Mouse (Mus musculus) megakaryocyte, embryonic 14.5 days (primary cell): ENCODE results near the gene March11. TPM values are rescaled to one million over a fixed set of nuclear protein-coding genes. Genes with fewer than 3 reads are reported as not detected.

Experiments used
- H3K27me3 ChIP-seq: replicated peaks from 2 replicates; pipeline ENCODE3; 2012; ENCODE audit warnings: inconsistent platforms
- H3K36me3 ChIP-seq: replicated peaks from 2 replicates; pipeline ENCODE3; 2012; ENCODE audit warnings: low read length, inconsistent platforms, mixed read lengths
- H3K4me1 ChIP-seq: 2 replicates; pipeline ENCODE4 v1.6.1; 2012; ENCODE audit warnings: inconsistent platforms
- H3K4me3 ChIP-seq: replicated peaks from 2 replicates; pipeline ENCODE3; 2012; ENCODE audit warnings: moderate library complexity, mild to moderate bottlenecking, inconsistent platforms
- H3K9me3 ChIP-seq: 2 replicates; pipeline ENCODE4 v1.6.1; 2012; ENCODE audit warnings: inconsistent platforms
- FLI1 ChIP-seq: IDR thresholded peaks from 2 replicates; pipeline ENCODE4 v1.6.1; 2012; ENCODE audit warnings: low read length, inconsistent platforms, mixed read lengths
- GATA1 ChIP-seq: IDR thresholded peaks from 3 replicates; pipeline ENCODE4 v1.6.1; 2012; ENCODE audit warnings: mixed read lengths, low read length, inconsistent platforms, borderline replicate concordance
- polyA plus RNA-seq: library from polyadenylated mRNA; stranded (reverse); fragments of >175 nt; gene quantifications from 2 replicates; pipeline ENCODE4 v1.2.3, GENCODE M21; 2012; ENCODE audit warnings: low replicate concordance; ENCODE audit not compliant: insufficient read depth

March11 gene
- polyA plus RNA-seq, 1 experiment: not detected

- Histone ChIP-seq H3K4me3 (no peak overlapping the region), H3K36me3 (no peaks in the 10 kb centered on the region), H3K9me3 (no peaks in the 10 kb centered on the region), H3K4me1 (no peaks in the 10 kb centered on the region), H3K27me3 (no peaks in the 10 kb centered on the region)
- no peak for TF ChIP-seq GATA1
- no peak for TF ChIP-seq FLI1
Measured at GRCm38 (mm10) chr15:26320402-26320801, 11.6 kb downstream of the March11 start.

GRCm38 (mm10) chr15:26322804-26323203 lies 14.0 kb downstream of the March11 start:
- Histone ChIP-seq H3K9me3 (no peaks in the 10 kb centered on the region), H3K36me3 (no peaks in the 10 kb centered on the region), H3K4me1 (no peaks in the 10 kb centered on the region), H3K27me3 (no peaks in the 10 kb centered on the region), H3K4me3 (no peak overlapping the region)
- no peak for TF ChIP-seq GATA1
- no peak for TF ChIP-seq FLI1

GRCm38 (mm10) chr15:26327157-26327556 lies 18.3 kb downstream of the March11 start:
- Histone ChIP-seq H3K9me3 (no peaks in the 10 kb centered on the region), H3K4me3 (no peak overlapping the region), H3K27me3 (no peaks in the 10 kb centered on the region), H3K4me1 (no peaks in the 10 kb centered on the region), H3K36me3 (no peaks in the 10 kb centered on the region)
- TF ChIP-seq GATA1: no peak
- TF ChIP-seq FLI1: no peak

GRCm38 (mm10) chr15:26335791-26336190 lies 26.9 kb downstream of the March11 start:
- H3K9me3 ChIP-seq: peaks cover 12% of the 10 kb centered on the region
- H3K36me3 ChIP-seq: no peaks in the 10 kb centered on the region
- TF ChIP-seq FLI1 (no peak), GATA1 (no peak)
- H3K4me1 ChIP-seq: no peaks in the 10 kb centered on the region
- no peak overlapping the region for H3K4me3 ChIP-seq
- H3K27me3 ChIP-seq: no peaks in the 10 kb centered on the region

GRCm38 (mm10) chr15:26337775-26338174 lies 28.9 kb downstream of the March11 start:
- no peak overlapping the region for H3K4me3 ChIP-seq
- no peaks in the 10 kb centered on the region for H3K27me3 ChIP-seq
- no peaks in the 10 kb centered on the region for H3K4me1 ChIP-seq
- H3K9me3 ChIP-seq: peaks cover 16% of the 10 kb centered on the region
- no peak for TF ChIP-seq FLI1
- no peak for TF ChIP-seq GATA1
- H3K36me3 ChIP-seq: no peaks in the 10 kb centered on the region

- Histone ChIP-seq H3K4me3 (no peak overlapping the region), H3K27me3 (no peaks in the 10 kb centered on the region), H3K9me3 (peaks cover 16% of the 10 kb centered on the region), H3K4me1 (no peaks in the 10 kb centered on the region), H3K36me3 (no peaks in the 10 kb centered on the region)
- no peak for TF ChIP-seq FLI1
- TF ChIP-seq GATA1: no peak
Measured at GRCm38 (mm10) chr15:26338343-26338742, 29.5 kb downstream of the March11 start.

GRCm38 (mm10) chr15:26340490-26340889 lies 31.6 kb downstream of the March11 start:
- Histone ChIP-seq H3K27me3 (no peaks in the 10 kb centered on the region), H3K36me3 (no peaks in the 10 kb centered on the region), H3K4me3 (no peak overlapping the region), H3K9me3 (peaks cover 16% of the 10 kb centered on the region), H3K4me1 (no peaks in the 10 kb centered on the region)
- TF ChIP-seq GATA1: no peak
- no peak for TF ChIP-seq FLI1

GRCm38 (mm10) chr15:26340966-26341365 lies 32.1 kb downstream of the March11 start:
- H3K36me3 ChIP-seq: no peaks in the 10 kb centered on the region
- no peaks in the 10 kb centered on the region for H3K27me3 ChIP-seq
- H3K4me3 ChIP-seq: no peak overlapping the region
- H3K4me1 ChIP-seq: no peaks in the 10 kb centered on the region
- TF ChIP-seq GATA1 (no peak), FLI1 (no peak)
- H3K9me3 ChIP-seq: peaks cover 16% of the 10 kb centered on the region

GRCm38 (mm10) chr15:26344329-26344728 lies 35.5 kb downstream of the March11 start:
- H3K9me3 ChIP-seq: peaks cover 11% of the 10 kb centered on the region
- no peaks in the 10 kb centered on the region for H3K36me3 ChIP-seq
- no peaks in the 10 kb centered on the region for H3K27me3 ChIP-seq
- TF ChIP-seq FLI1 (no peak), GATA1 (no peak)
- H3K4me3 ChIP-seq: no peak overlapping the region
- no peaks in the 10 kb centered on the region for H3K4me1 ChIP-seq

- no peaks in the 10 kb centered on the region for H3K27me3 ChIP-seq
- H3K4me1 ChIP-seq: no peaks in the 10 kb centered on the region
- H3K4me3 ChIP-seq: no peak overlapping the region
- TF ChIP-seq FLI1: no peak
- TF ChIP-seq GATA1: no peak
- H3K9me3 ChIP-seq: no peaks in the 10 kb centered on the region
- H3K36me3 ChIP-seq: no peaks in the 10 kb centered on the region
Measured at GRCm38 (mm10) chr15:26353656-26354055, 44.8 kb downstream of the March11 start.

GRCm38 (mm10) chr15:26365344-26365743 lies 56.5 kb downstream of the March11 start:
- Histone ChIP-seq H3K4me3 (no peak overlapping the region), H3K27me3 (no peaks in the 10 kb centered on the region), H3K4me1 (no peaks in the 10 kb centered on the region), H3K36me3 (no peaks in the 10 kb centered on the region), H3K9me3 (0 out of 2 replicates have a peak, but pooled peaks cover 5% of the 10 kb centered on the region)
- TF ChIP-seq GATA1 (no peak), FLI1 (no peak)
